Mouse (Mus musculus): ENCODE measurements around the gene Ggt7. TPM values are rescaled to one million over a fixed set of nuclear protein-coding genes. Genes with fewer than 3 reads are reported as not detected.
"Not testable (repeated sequence)": the region's sequence is repeated elsewhere in the genome, so short reads cannot be mapped to it uniquely, and the experiment has no call there.

Gene Ggt7
- 100 to 1,000 TPM; 111 to 117 TPM for total RNA-seq (2021)

DNA sequence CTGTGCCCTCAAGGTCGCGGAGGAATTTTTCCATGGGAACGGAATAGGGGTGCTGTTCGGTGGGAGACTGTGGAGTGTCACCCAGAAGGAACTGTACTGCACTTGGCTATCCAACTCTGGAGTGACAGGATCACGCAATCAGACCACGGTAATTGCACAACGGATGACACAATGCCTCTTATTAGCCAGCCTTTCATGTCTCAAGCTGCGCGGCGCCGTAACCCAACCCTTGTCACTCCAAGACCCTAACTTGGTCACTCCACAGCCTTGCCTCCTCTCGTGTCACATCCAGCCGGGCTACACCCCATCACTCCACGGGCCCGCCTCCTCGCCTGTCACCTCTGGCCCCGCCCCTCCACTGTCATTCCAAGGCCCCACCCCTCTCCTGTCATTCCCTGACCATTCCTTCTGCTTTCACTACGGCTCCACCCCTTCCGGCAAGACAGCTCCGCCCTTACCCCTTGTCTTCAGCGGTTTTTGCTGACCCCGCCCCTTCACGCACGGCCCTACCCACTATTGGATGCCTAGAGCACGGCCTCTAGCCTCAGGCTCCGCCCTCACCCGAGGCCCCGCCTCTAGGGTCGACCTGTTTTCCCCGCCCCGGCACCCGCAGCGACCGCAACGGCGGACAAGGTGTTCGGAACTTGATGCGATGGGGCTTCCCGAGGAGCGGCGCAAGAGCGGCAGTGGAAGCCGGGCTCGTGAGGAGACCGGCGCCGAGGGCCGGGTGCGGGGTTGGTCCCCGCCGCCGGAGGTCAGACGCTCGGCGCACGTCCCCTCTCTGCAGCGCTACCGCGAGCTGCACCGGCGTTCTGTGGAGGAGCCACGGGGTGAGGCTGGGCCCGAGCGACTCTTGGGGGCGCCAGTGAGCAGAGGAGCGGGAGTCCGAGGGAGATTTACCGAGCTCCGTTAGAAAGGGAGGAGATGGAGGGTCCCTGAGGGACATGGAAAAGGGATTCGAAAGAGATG, at the start of gene Ggt7, which contains the start of gene Acss2:
Gene Ggt7 (minus strand): TSS at position 783 of the 969 bp plus-strand sequence.
Gene Acss2 (plus strand): TSS at position 494 of the 969 bp plus-strand sequence.
- DNase-seq (ENCODE audit: extremely low spot score in 1 of 2, low spot score in 1 of 2) = peak; percentile 85 to 95

GRCm38 (mm10) chr2:155567751-155568150, 49.7 kb upstream of the Ggt7 start:
- no peak for DNase-seq (ENCODE audit: extremely low spot score in 1 of 2, low spot score in 1 of 2)

GRCm38 (mm10) chr2:155562934-155563333, 44.9 kb upstream of the Ggt7 start:
- DNase-seq (ENCODE audit: extremely low spot score in 1 of 2, low spot score in 1 of 2) = no peak

- no peak for DNase-seq (ENCODE audit: extremely low spot score in 1 of 2, low spot score in 1 of 2)
These were observed 44.2 kb upstream of the Ggt7 start for GRCm38 (mm10) chr2:155562209-155562608.

- DNase-seq (ENCODE audit: extremely low spot score in 1 of 2, low spot score in 1 of 2) = no peak
These were observed 36.5 kb upstream of the Ggt7 start for GRCm38 (mm10) chr2:155554426-155554985.

DNA sequence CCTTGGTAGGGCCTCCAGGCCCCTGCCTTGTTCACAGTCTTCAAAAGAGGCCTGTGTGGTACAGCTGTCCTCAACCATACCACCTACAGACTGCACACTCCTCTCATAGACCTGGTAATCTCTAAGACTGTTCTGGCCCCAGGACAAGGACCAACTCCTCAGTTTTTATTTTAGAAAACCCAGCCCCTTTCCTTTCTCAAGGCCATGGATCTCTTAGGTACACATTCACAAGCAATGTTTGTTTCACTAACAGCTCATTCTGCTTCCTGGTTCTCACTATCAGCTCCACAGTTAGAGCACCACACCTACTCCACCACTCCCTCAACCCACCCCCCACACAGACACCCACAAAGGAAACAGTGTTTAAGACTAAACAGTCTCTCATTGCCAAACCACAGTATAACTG, 34.9 kb upstream of the Ggt7 start:
- no peak for DNase-seq (ENCODE audit: extremely low spot score in 1 of 2, low spot score in 1 of 2)

- no peak for DNase-seq (ENCODE audit: extremely low spot score in 1 of 2, low spot score in 1 of 2)
These were observed 34.3 kb upstream of the Ggt7 start for GRCm38 (mm10) chr2:155552336-155552735.

DNA sequence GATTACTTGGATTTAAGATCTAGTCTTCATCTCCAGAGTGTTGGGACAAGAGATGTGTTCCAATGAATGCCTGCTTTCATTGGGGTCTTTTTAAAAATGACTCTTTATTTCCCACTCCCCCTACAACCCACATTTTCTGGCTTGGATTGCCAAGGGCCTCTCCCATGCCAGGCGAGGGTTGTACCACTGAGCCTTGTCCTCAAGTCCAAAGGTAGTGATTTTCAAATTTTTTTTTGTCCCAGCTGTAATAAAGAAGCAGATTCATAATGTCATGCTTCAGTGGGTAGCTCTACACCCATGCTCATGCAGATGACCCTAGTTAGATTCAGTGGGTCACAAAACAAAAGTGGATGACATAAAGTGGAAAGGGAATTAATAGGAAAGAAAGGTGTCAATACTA, 28.9 kb upstream of the Ggt7 start:
- DNase-seq (ENCODE audit: extremely low spot score in 1 of 2, low spot score in 1 of 2) = no peak

- DNase-seq (ENCODE audit: extremely low spot score in 1 of 2, low spot score in 1 of 2) = no peak
These were observed 22.9 kb upstream of the Ggt7 start for GRCm38 (mm10) chr2:155540822-155541458.

DNA sequence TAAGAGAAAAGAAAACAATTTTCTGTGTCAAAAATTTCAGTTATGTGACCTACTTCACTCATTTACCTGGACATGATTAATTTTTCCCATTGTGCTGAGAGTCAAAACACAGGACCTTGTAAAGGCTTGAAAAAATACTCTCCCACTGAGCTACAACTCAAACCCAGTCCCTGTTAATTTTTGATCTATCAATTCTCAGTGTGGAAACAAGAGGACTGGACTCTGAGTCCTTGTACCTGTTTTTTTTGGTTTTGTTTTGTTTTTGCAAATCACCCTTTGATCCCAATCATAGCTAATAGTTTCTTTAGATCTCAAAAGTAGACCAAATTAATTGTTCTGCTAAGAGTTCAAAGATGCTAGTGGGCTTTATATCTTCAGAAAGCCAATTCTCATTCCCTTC, 21.7 kb upstream of the Ggt7 start:
- no peak for DNase-seq (ENCODE audit: extremely low spot score in 1 of 2, low spot score in 1 of 2)

GRCm38 (mm10) chr2:155538463-155539057, 20.5 kb upstream of the Ggt7 start:
- not testable (repeated sequence) for DNase-seq (ENCODE audit: extremely low spot score in 1 of 2, low spot score in 1 of 2)

GRCm38 (mm10) chr2:155537761-155538462, 19.9 kb upstream of the Ggt7 start:
- DNase-seq (ENCODE audit: extremely low spot score in 1 of 2, low spot score in 1 of 2) = no peak

- no peak for DNase-seq (ENCODE audit: extremely low spot score in 1 of 2, low spot score in 1 of 2)
These were observed 18.3 kb upstream of the Ggt7 start for GRCm38 (mm10) chr2:155536292-155536691.

DNA sequence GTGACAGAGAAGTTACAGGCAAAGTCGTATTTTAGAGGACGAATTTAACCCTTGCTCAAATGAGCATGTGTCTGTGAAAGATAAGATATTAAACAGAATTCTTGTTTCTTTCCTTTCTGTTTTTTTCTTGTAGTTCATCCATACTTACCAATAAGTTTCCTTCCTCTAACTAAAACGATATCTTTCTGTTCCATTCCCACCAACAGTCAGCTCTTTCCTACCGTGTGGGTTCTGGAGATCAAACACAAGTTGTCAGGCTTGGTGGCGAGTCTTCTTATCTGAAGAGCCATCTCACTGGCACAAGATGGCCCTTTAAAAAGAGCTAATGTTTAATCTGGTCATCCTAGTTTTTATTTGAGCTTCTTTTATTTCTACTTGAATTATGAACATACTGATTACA, 9.3 kb upstream of the Ggt7 start:
- DNase-seq (ENCODE audit: extremely low spot score in 1 of 2, low spot score in 1 of 2) = no peak

- no peak for DNase-seq (ENCODE audit: extremely low spot score in 1 of 2, low spot score in 1 of 2)
These were observed 6.3 kb upstream of the Ggt7 start for GRCm38 (mm10) chr2:155524378-155524777.

DNA sequence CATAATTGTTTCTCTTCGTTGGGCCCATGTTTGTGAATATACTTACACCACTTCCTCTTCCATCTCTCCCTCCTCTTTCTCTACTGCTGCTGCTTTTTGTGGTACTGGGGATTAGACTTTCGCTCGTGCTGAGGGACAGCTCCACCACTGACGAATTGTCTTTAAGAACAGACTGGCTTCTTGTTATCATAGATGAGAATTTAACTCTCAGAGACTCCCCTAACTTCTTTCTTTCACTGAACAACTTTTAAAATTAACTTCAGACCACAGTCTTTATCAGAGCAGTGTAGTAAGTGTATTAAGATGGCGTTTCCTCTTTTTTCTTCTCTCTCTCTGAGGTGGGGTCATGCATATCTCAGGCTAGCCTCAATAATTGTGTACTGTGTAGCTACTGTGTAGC, 5.7 kb upstream of the Ggt7 start:
- DNase-seq (ENCODE audit: extremely low spot score in 1 of 2, low spot score in 1 of 2) = no peak

DNA sequence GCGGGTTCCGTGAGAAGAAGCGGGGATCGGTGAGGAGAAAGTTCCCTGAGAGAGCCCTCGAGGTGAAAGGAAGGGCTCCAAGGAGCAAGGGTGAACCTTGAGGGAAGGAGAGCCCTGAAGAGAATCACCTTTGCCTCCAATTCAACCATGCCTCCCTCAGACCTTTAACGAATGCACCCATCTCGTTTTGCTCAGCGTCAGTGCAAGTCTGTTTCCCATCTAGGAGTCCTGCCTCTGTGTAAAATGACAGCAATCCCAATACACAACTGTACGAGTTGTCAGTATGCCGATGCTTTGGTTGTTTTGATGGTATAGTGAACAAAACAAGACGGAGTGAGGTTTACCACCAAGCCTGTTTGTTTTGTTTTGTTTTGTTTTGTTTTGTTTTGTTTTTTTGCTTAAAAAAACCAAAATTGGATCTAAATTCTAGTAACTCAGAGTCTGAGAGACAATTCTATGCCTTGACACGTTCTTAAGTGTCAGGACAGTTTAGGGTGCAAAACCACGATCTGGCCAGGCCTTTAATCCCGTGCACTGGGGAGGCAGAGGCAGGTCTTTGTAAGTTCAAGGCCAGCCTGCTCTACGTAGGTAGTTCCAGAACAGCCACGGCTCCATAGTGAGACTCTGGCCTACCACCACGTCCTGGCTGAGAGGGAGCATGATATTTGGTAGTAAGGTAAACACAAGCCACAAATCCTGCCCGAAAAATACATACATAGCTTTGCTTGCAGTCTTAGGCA, 664 bp upstream of the Ggt7 start:
- DNase-seq (ENCODE audit: extremely low spot score in 1 of 2, low spot score in 1 of 2) = no peak

DNA sequence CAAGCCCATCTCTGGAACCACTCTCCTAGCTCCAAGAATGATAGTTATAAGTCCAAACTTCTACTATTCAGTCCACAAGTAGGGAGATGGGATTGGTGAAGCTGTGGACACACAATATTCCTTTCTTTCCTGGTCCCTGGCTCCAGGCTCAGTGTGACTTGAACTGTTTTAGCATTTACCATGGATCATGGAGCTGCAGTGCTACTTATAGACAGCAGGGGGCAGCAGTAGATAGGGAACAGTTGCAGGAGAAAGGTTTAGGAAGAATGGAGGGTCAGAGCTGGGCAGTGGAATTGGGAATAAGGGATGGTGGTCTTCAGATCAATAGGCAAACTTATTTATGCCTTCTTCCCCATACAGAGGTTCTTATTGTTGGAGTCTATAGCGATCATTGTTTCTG, 2.1 kb downstream of the Ggt7 start:
- peak; percentile 57 to 70 for DNase-seq (ENCODE audit: extremely low spot score in 1 of 2, low spot score in 1 of 2)

DNA sequence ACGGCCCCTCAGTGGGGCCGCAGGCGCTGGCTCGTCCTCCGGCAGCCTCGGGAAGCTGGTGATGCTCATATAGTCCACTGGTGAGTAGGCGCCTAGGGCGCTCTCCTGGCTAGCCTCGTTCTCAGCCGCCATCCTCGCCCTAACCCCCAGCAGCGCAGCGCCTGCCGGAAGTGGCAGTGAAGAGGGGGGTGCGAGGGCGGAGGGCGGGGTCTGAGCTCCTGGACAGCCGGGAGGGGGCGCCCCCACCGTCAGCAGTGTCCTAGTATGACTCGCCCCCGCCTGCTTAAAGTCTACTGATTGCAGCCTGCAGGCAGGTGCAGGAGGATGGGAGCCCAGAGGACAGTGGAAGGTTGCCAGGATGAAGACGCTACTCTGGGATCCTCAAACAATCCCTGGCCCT, 3.4 kb downstream of the Ggt7 start:
- DNase-seq (ENCODE audit: extremely low spot score in 1 of 2, low spot score in 1 of 2) = peak; percentile 76 to 81

GRCm38 (mm10) chr2:155513543-155513942, 4.5 kb downstream of the Ggt7 start:
- peak; percentile 20 to 31 for DNase-seq (ENCODE audit: extremely low spot score in 1 of 2, low spot score in 1 of 2)
